Mouse (Mus musculus) cortical plate, adult 2 months (tissue): ENCODE data around the gene Eea1.

Experiments used
- CTCF ChIP-seq: fragments of 200-500 bp; IDR thresholded peaks from 2 replicates; pipeline ENCODE4 v1.5.1; 2011; ENCODE audit warnings: mild to moderate bottlenecking, control low read depth, low read length; ENCODE audit not compliant: insufficient read depth; ENCODE audit errors: extremely low read depth
- POLR2A ChIP-seq: fragments of 200-500 bp; IDR thresholded peaks from 2 replicates; pipeline ENCODE4 v1.6.1; 2011; ENCODE audit warnings: mild to moderate bottlenecking, low read length, control low read depth; ENCODE audit not compliant: insufficient read depth; ENCODE audit errors: extremely low read depth

DNA sequence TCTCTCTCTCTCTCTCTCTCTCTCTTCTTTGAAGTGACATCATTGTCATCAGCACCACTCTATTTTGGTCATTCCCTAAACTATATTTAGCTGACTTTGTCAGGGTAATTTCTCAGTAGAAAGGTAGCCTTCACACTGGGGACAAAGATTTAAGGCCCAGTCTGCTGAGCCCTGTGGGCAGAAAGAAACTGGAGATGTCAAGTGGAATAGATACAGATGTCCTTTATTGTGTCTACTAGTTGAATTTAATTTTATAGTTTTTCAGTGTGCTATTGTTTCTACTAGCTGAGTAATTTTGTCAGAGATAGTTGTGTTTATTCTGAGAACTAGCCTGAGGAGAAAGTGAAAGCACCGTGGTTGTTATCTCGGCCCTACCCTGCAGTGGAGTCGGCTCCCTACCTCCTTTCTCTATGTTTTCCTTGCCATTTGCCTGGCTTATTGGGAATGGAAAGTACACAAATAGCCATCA, 30.3 kb downstream of the Eea1 start:
- TF ChIP-seq CTCF (no peak), POLR2A (no peak)
